Mouse (Mus musculus) midbrain, postnatal 0 days (tissue): Measurements from ENCODE around the gene Morf4l1. TPM values are rescaled to one million over a fixed set of nuclear protein-coding genes. Genes with fewer than 3 reads are reported as not detected.

Experiments
- ATAC-seq: fragments of 200-750 bp; cut with Nextera tagmentation; 2 replicates; pipeline ENCODE4 v1.8.0; 2017; ENCODE audit warnings: moderate number of reproducible peaks, mild to moderate bottlenecking, moderate TSS enrichment, moderate library complexity; ENCODE audit not compliant: low FRiP score
- DNase-seq: peaks from one replicate; pipeline ENCODE4 v3.0.0-alpha.2; 2015; ENCODE audit warnings: low spot score
- H3K27ac ChIP-seq: fragments of 300-500 bp; sonication (generic); 2 replicates; pipeline ENCODE4 v1.5.1; 2014; ENCODE audit warnings: low read depth, mild to moderate bottlenecking, low read length, mixed read lengths
- H3K27me3 ChIP-seq: fragments of 300-500 bp; sonication (generic); 2 replicates; pipeline ENCODE4 v1.6.1; 2014; ENCODE audit warnings: low read length, control low read depth, mixed read lengths; ENCODE audit not compliant: insufficient read depth
- H3K36me3 ChIP-seq: fragments of 300-500 bp; sonication (generic); 2 replicates; pipeline ENCODE4 v1.6.1; 2014; ENCODE audit warnings: low read length, control low read depth, mixed read lengths; ENCODE audit not compliant: insufficient read depth
- H3K4me1 ChIP-seq: fragments of 300-500 bp; sonication (generic); 2 replicates; pipeline ENCODE4 v1.6.1; 2014; ENCODE audit warnings: mild to moderate bottlenecking, control low read depth, antibody characterized with exemption, low read length, mixed read lengths; ENCODE audit not compliant: insufficient read depth
- H3K4me2 ChIP-seq: fragments of 300-500 bp; sonication (generic); 2 replicates; pipeline ENCODE4 v1.6.1; 2014; ENCODE audit warnings: low read depth, mild to moderate bottlenecking, low read length, mixed read lengths; ENCODE audit not compliant: poor library complexity, severe bottlenecking
- H3K4me3 ChIP-seq: fragments of 300-500 bp; sonication (generic); 2 replicates; pipeline ENCODE4 v1.5.1; 2014; ENCODE audit warnings: low read depth, mild to moderate bottlenecking, low read length, moderate library complexity
- H3K9ac ChIP-seq: fragments of 300-500 bp; sonication (generic); replicated peaks from 2 replicates; pipeline ENCODE4 v1.6.1; 2014; ENCODE audit warnings: mild to moderate bottlenecking, low read length, moderate library complexity, mixed read lengths; ENCODE audit not compliant: poor library complexity, severe bottlenecking
- H3K9me3 ChIP-seq: fragments of 300-500 bp; sonication (generic); 2 replicates; pipeline ENCODE4 v1.6.1; 2016; ENCODE audit warnings: low read length, control low read depth
- CTCF ChIP-seq: IDR thresholded peaks from 2 replicates; pipeline ENCODE4 v1.5.1; 2016; ENCODE audit warnings: antibody characterized with exemption, mild to moderate bottlenecking
- WGBS: fragments of 180-500 bp; shearing (Covaris S2); extraction: QIAGEN DNeasy Blood & Tissue Kit; methylation state at CpG from one replicate; pipeline ENCODE4 v1.1.7; 2014; 5-methylcytosine and 5-hydroxymethylcytosine counted together
- polyA plus RNA-seq: library from polyadenylated mRNA; unstranded; fragments of >200 nt; fragmentation: Nextera tagmentation; extraction: Ambion mirVana; gene quantifications from 2 replicates; pipeline ENCODE4 v1.2.1, GENCODE M21; 2015
- total RNA-seq: library from RNA; depleted of rRNA; stranded (reverse); fragments of >200 nt; gene quantifications from 2 replicates; pipeline ENCODE4 v1.2.3, GENCODE M21; 2014

Gene Morf4l1
- total and polyA plus RNA-seq, 2 experiments from 2014 or later, result 241 to 652 TPM

DNA sequence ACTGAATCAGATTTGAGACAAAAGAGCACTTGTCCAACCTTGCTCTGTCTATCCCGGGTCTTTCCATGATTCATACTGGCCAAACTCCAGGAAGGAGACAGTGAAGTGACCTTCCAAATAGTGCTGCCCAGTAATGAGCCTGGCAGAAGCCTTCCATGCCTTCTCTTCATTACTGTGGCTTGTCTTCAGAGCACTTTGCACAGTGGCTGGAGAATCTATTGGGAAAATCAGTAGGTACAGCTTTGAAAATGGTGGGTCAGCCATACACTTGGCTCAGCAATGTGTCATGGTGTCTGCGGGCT, 54.0 kb downstream of the Morf4l1 start:
- WGBS, result 83% methylated on average over 2 of the region's 2 CpGs
- H3K36me3 ChIP-seq, result no peaks in the 10 kb centered on the region
- no peaks in the 10 kb centered on the region for H3K27me3 ChIP-seq
- H3K27ac ChIP-seq, result no peak overlapping the region
- H3K4me2 ChIP-seq, result no peak overlapping the region
- H3K4me3 ChIP-seq, result no peak overlapping the region
- H3K9me3 ChIP-seq, result no peaks in the 10 kb centered on the region
- no peak overlapping the region for H3K9ac ChIP-seq
- TF ChIP-seq CTCF, result no peak
- no peak for DNase-seq
- H3K4me1 ChIP-seq, result no peaks in the 10 kb centered on the region
- ATAC-seq, result no peak

DNA sequence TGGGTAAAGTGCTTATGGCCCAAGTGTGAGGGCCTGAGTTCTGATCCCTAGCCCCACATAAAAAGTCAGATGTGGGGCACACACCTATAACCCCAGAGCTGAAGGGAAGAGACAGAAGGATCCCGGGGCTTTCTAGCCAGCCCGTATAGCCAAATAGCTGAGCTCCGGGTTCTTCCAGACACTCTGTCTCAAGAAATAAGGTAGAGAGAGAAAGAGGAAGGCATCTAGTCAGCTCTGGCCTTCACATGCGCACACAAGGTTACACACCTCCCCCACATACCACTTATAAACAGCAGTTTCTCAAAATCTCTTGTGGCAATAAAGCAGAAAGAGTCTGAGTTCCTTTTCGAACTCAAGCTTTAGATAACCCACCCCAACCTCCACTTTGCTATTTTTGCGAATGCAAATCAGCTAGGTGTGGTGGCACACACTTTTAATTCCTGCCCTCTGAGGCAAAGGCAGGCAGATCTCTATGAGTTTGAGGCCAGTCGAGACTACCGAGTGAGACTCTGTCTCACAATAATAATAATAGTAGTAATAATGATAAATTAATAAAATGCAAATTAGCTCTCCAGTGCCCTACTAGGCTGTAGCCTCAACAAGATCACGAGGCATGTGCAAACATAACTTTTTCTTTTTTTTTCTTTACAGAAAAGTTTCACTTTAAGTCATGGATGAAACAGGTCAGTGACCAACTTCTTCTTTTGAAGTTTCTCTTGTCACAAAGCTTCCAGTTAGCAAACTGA, 54.6 kb downstream of the Morf4l1 start:
- H3K9ac ChIP-seq, result no peak overlapping the region
- no peaks in the 10 kb centered on the region for H3K9me3 ChIP-seq
- 91% methylated on average over 9 of the region's 9 CpGs for WGBS
- no peak for TF ChIP-seq CTCF
- no peak overlapping the region for H3K4me2 ChIP-seq
- H3K36me3 ChIP-seq, result no peaks in the 10 kb centered on the region
- 0 out of 2 replicates have a peak, but pooled peaks cover under 1% of the 10 kb centered on the region for H3K27me3 ChIP-seq
- H3K27ac ChIP-seq, result no peak overlapping the region
- DNase-seq (no peak), ATAC-seq (no peak)
- no peaks in the 10 kb centered on the region for H3K4me1 ChIP-seq
- H3K4me3 ChIP-seq, result no peak overlapping the region

DNA sequence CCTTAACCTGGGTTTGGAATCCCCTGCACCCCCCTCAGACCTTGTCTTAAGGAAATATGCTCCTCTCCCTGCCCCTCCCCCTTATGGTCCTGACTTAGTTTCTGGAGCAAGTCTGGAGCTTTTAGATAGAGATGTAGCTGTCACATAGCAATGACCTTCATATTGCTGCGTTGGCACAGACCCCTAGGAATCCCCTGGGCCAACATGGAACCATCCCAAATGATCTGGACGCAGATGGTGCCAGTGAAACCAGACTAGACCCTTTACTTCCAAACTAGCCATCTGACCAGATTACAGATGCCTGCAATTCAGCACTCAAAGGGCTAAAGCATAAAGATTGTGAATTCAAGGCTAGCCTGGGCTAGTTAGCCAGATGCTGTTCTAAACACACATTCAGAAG, 57.9 kb downstream of the Morf4l1 start:
- Histone ChIP-seq H3K27ac (no peak overlapping the region), H3K27me3 (0 out of 2 replicates have a peak, but pooled peaks cover 8% of the 10 kb centered on the region), H3K36me3 (no peaks in the 10 kb centered on the region), H3K4me3 (no peak overlapping the region), H3K4me1 (peaks cover 7% of the 10 kb centered on the region; the same call in 1 of the 2 replicates), H3K9me3 (no peaks in the 10 kb centered on the region), H3K9ac (no peak overlapping the region), H3K4me2 (no peak overlapping the region)
- ATAC-seq, result no peak
- WGBS, result 78% methylated on average over 2 of the region's 2 CpGs
- no peak for DNase-seq
- no peak for TF ChIP-seq CTCF

DNA sequence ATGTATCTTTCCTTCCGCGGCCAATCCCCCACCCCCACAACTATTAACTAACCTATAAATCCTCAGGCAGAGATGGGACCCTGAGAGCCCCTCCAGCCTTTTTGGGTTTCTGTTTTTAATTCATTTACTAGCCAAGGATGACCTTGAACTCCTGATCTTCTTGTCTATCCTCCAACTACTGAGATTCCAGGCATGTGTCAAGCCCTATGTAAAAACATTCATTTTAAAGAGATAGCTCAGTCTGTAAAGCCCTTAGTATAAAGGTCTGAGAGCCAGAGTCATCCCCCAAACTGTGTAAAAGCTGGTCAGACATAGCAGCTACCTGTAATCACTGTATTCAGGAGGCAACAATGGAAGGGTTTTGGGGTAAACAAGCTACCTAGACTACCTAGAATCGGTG, 58.7 kb downstream of the Morf4l1 start:
- Histone ChIP-seq H3K27ac (no peak overlapping the region), H3K36me3 (no peaks in the 10 kb centered on the region), H3K27me3 (0 out of 2 replicates have a peak, but pooled peaks cover 8% of the 10 kb centered on the region), H3K4me3 (no peak overlapping the region), H3K9me3 (no peaks in the 10 kb centered on the region), H3K4me2 (no peak overlapping the region), H3K4me1 (peaks cover 7% of the 10 kb centered on the region; the same call in 1 of the 2 replicates), H3K9ac (no peak overlapping the region)
- ATAC-seq (no peak), DNase-seq (no peak)
- no peak for TF ChIP-seq CTCF
- WGBS, result 84% methylated on average over 3 of the region's 3 CpGs

DNA sequence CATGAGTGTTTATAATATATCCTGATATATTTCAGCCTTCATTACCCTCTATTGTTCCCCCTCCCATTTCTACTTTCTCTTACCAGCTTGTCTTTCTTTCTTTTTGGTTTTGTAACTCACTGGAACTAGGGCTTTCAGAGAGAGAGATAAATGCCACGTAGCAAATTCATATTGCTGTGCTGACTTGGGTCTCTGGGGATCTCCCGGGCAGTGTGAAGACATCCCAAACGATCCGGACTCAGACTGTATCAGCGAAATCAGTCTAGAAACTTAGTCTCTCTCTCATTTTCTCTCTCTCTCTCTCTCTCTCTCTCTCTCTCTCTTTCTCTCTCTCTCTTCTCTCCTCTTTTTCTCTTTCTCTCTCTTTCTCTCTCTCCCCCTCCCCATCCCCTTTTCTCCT, 59.2 kb downstream of the Morf4l1 start:
- H3K27ac ChIP-seq, result no peak overlapping the region
- no peak overlapping the region for H3K9ac ChIP-seq
- H3K9me3 ChIP-seq, result no peaks in the 10 kb centered on the region
- 33% methylated on average over 5 of the region's 5 CpGs for WGBS
- TF ChIP-seq CTCF, result no peak
- no peaks in the 10 kb centered on the region for H3K36me3 ChIP-seq
- no peak for DNase-seq
- no peak for ATAC-seq
- no peak overlapping the region; the same call in 1 of the 2 replicates for H3K4me3 ChIP-seq
- H3K4me2 ChIP-seq, result peak overlapping the region; percentile 74
- 0 out of 2 replicates have a peak, but pooled peaks cover 8% of the 10 kb centered on the region for H3K27me3 ChIP-seq
- H3K4me1 ChIP-seq, result peaks cover 7% of the 10 kb centered on the region; the same call in 1 of the 2 replicates

DNA sequence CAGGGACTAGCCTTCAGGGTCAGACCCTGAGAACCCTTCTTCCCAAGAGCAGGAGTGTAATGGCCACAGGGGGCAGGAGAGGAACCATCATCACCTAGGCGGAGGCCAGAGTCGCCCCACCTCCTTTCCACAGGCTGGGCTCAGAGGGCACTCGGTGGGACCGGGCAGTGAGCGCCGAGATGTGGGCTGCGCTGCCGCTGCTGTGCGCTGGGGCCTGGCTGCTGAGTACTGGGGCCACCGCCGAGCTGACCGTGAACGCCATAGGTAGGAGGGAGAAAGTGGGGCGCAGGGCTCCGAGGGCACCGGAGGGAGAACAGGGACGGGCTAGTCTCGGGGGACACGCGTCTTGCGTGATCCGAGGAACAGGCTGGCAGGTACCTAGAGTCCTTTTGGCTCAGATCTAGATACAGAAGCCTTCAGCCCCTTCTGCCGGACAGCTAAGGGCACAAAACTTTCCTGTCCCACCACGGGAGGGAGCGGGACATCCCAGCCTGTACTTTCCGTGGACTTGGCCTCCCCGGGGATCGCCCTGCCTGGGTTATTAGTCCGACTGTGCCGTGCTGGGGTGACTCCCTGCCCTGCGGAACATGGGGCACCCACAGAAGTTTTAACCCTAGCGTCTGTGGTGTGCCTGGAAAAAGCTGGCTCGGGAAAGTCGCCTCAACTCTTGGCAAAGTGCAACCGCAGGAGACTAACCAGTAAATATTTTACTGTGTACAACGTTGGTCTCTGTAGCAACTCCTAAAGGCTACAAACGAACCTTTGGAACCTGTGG, 60.0 kb downstream of the Morf4l1 start:
- DNase-seq, result peak; percentile 26
- Histone ChIP-seq H3K27me3 (0 out of 2 replicates have a peak, but pooled peaks cover 8% of the 10 kb centered on the region), H3K4me3 (peak overlapping the region; percentile 38), H3K4me1 (peaks cover 7% of the 10 kb centered on the region; the same call in 1 of the 2 replicates), H3K9me3 (no peaks in the 10 kb centered on the region), H3K27ac (no peak overlapping the region), H3K9ac (peak overlapping the region; percentile 24; the same call in 1 of the 2 replicates), H3K4me2 (peak overlapping the region; percentile 74), H3K36me3 (no peaks in the 10 kb centered on the region)
- ATAC-seq, result peak; percentile 80
- TF ChIP-seq CTCF, result peak; percentile 60
- WGBS, result 1% methylated on average over 36 of the region's 37 CpGs
